Comparison of ENCODE assay signal across 13 mouse cellular contexts in genomic region chr4:32375721-32376526, GRCm38 (mm10).
A peak's percentile ranks its signal among the peaks of the same experiment; 100 is the strongest.
DNase-seq lines count a peak whose midpoint lies in the region; ATAC-seq and TF ChIP-seq lines count a peak whose summit lies in the region.
"Had no signal": no experiment of that assay in that cellular context is flagged by ENCODE, and none has a peak within 500 bp of the region (broad histone marks: within the 10 kb centered on the region; RNA-seq: fewer than 3 reads in every experiment).

No protein-coding gene starts in this region.

- no peak overlapping the region for H3K9ac ChIP-seq in lung, embryonic 14.5 days
- no peak overlapping the region for H3K9ac ChIP-seq in embryonic facial prominence, embryonic 13.5 days
- H3K9ac ChIP-seq in limb, embryonic 14.5 days (ENCODE audit: low read depth, low read length, severe bottlenecking), result no peak overlapping the region

- peak; percentile 68; the same call in 1 of the 2 replicates for ATAC-seq in lung, embryonic 14.5 days (ENCODE audit: insufficient read depth)
- 0 out of 2 replicates have a peak, but pooled peaks have one; percentile 6 for ATAC-seq in embryonic facial prominence, embryonic 13.5 days (ENCODE audit: insufficient number of reproducible peaks, insufficient read depth, low FRiP score, low TSS enrichment, low read depth)
- ATAC-seq in limb, embryonic 14.5 days (ENCODE audit: low FRiP score, low read depth), result 0 out of 2 replicates have a peak, but pooled peaks have one; percentile 25
- ATAC-seq: hindbrain, embryonic 16.5 days had no signal

- H3K4me1 ChIP-seq in heart, embryonic 10.5 days, result peaks cover 60% of the 10 kb centered on the region
- H3K4me1 ChIP-seq in lung, embryonic 14.5 days (ENCODE audit: insufficient read depth), result peaks cover 17% of the 10 kb centered on the region
- peaks cover 52% of the 10 kb centered on the region for H3K4me1 ChIP-seq in embryonic facial prominence, embryonic 13.5 days
- peaks cover 38% of the 10 kb centered on the region for H3K4me1 ChIP-seq in limb, embryonic 14.5 days (ENCODE audit: control insufficient read depth, insufficient read depth, low read length)

- no peak for TF ChIP-seq CTCF in lung, embryonic 14.5 days (IDR thresholded peaks at IDR 0.05; ENCODE audit: low read depth)

- no peak overlapping the region for H3K4me2 ChIP-seq in lung, embryonic 14.5 days
- no peak overlapping the region for H3K4me2 ChIP-seq in embryonic facial prominence, embryonic 13.5 days
- H3K4me2 ChIP-seq in limb, embryonic 14.5 days (replicated peaks; ENCODE audit: low read depth, low read length, severe bottlenecking), result no peak overlapping the region
- H3K4me2 ChIP-seq: liver, embryonic 11.5 days had no signal

- 68% methylated on average over 16 of the region's 16 CpGs for WGBS in heart, embryonic 10.5 days
- WGBS in lung, embryonic 14.5 days, result 62% methylated on average over 16 of the region's 16 CpGs
- 81% methylated on average over 16 of the region's 16 CpGs for WGBS in embryonic facial prominence, embryonic 13.5 days
- 70% methylated on average over 16 of the region's 16 CpGs for WGBS in limb, embryonic 14.5 days

- H3K27ac ChIP-seq in heart, embryonic 10.5 days, result peak overlapping the region; percentile 75
- peak overlapping the region; percentile 19; the same call in 1 of the 2 replicates for H3K27ac ChIP-seq in lung, embryonic 14.5 days (ENCODE audit: low read depth)
- H3K27ac ChIP-seq in embryonic facial prominence, embryonic 13.5 days, result no peak overlapping the region
- H3K27ac ChIP-seq in limb, embryonic 14.5 days (replicated peaks; ENCODE audit: low read depth, low read length), result no peak overlapping the region
- H3K27ac ChIP-seq: layer of hippocampus, adult 2 months had no signal

- H3K36me3 ChIP-seq in heart, embryonic 10.5 days, result no peaks in the 10 kb centered on the region
- no peaks in the 10 kb centered on the region for H3K36me3 ChIP-seq in lung, embryonic 14.5 days (ENCODE audit: insufficient read depth)
- no peaks in the 10 kb centered on the region for H3K36me3 ChIP-seq in embryonic facial prominence, embryonic 13.5 days
- no peaks in the 10 kb centered on the region for H3K36me3 ChIP-seq in limb, embryonic 14.5 days (ENCODE audit: control insufficient read depth, insufficient read depth, low read length)

- no peaks in the 10 kb centered on the region for H3K9me3 ChIP-seq in heart, embryonic 10.5 days
- no peaks in the 10 kb centered on the region for H3K9me3 ChIP-seq in lung, embryonic 14.5 days (ENCODE audit: low read depth, low read length)
- no peaks in the 10 kb centered on the region for H3K9me3 ChIP-seq in embryonic facial prominence, embryonic 13.5 days
- H3K9me3 ChIP-seq in limb, embryonic 14.5 days (ENCODE audit: control insufficient read depth, low read length), result no peaks in the 10 kb centered on the region

- intact Hi-C loops in heart, postnatal 36 days (cut with DNase I), result no loop called here

- TF ChIP-seq POLR2A in limb, embryonic 14.5 days (IDR thresholded peaks at IDR 0.05; ENCODE audit: borderline replicate concordance, extremely low read depth, insufficient read depth, insufficient read length), result no peak

- DNase-seq in heart, embryonic 10.5 days (ENCODE audit: low spot score), result peak; percentile 67
- no peak for DNase-seq in heart, postnatal 36 days
- DNase-seq in lung, embryonic 14.5 days, result peak; percentile 76
- DNase-seq in lung, postnatal 10 days, result no peak
- no peak for DNase-seq in limb, embryonic 14.5 days (ENCODE audit: low spot score)
- DNase-seq in thymus, postnatal 25 days, result no peak
- DNase-seq: cerebellum, adult 2 months; right cerebral cortex, postnatal 14 days; thymus, postnatal 36 days had no signal

- no peaks in the 10 kb centered on the region for H3K27me3 ChIP-seq in heart, embryonic 10.5 days (ENCODE audit: insufficient read depth, poor library complexity, severe bottlenecking)
- H3K27me3 ChIP-seq in lung, embryonic 14.5 days (ENCODE audit: insufficient read depth, low read length), result no peaks in the 10 kb centered on the region
- no peaks in the 10 kb centered on the region for H3K27me3 ChIP-seq in embryonic facial prominence, embryonic 13.5 days
- H3K27me3 ChIP-seq in limb, embryonic 14.5 days (ENCODE audit: control insufficient read depth, insufficient read depth, low read length), result no peaks in the 10 kb centered on the region

- H3K4me3 ChIP-seq in heart, embryonic 10.5 days, result no peak overlapping the region
- no peak overlapping the region for H3K4me3 ChIP-seq in lung, embryonic 14.5 days (ENCODE audit: low read depth, low read length)
- no peak overlapping the region for H3K4me3 ChIP-seq in embryonic facial prominence, embryonic 13.5 days
- H3K4me3 ChIP-seq in limb, embryonic 14.5 days (replicated peaks; ENCODE audit: low read length), result no peak overlapping the region
- H3K4me3 ChIP-seq: layer of hippocampus, adult 2 months had no signal

Comparison
In these comparisons a context has a peak if more than half of its experiments do, and no peak if none do; other contexts are left out.
1. DNase-seq: peak in heart, embryonic 10.5 days (single experiment) and lung, embryonic 14.5 days (single experiment); none in heart, postnatal 36 days (0 of 2), lung, postnatal 10 days (single experiment), limb, embryonic 14.5 days (single experiment) and thymus, postnatal 25 days (single experiment).
2. H3K27ac ChIP-seq: peak in heart, embryonic 10.5 days (single experiment) and lung, embryonic 14.5 days (single experiment); none in embryonic facial prominence, embryonic 13.5 days (single experiment) and limb, embryonic 14.5 days (single experiment).
3. ATAC-seq: peak in every context shown above with its lines; median percentile 68 in lung, embryonic 14.5 days; 25 in limb, embryonic 14.5 days; 6 in embryonic facial prominence, embryonic 13.5 days.